Mouse (Mus musculus): ENCODE measurements around the gene Vmn1r132. TPM values are rescaled to one million over a fixed set of nuclear protein-coding genes. Genes with fewer than 3 reads are reported as not detected.
"Not testable (repeated sequence)": the region's sequence is repeated elsewhere in the genome, so short reads cannot be mapped to it uniquely, and the experiment has no call there.

Vmn1r132 gene
- polyA plus RNA-seq (2017; shearing (Covaris generic)) = not detected

DNA sequence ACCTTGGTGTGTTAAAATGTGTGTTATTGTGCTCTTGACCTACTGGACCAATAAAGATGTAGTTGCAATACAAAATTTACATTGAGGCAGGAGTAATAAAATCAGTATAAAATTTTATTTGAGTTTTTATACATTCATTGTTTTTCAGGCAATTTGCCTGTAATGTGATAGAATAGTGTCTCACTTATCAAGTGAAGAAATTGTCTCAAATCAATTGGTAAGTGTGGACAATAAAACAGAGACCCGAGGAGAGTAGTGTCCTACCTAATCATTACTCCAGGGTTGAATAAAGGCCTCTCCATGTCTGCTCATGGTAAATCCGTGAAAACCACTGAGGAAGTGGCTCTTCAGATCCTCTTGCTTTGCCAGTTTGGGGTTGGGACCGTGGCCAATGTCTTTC lies at the start of gene Vmn1r132:
Gene Vmn1r132 (plus strand): TSS at position 301 of the 400 bp plus-strand sequence.
- not testable (repeated sequence) for ATAC-seq

Other genes starting within 250 kb of the Vmn1r132 start
- not detected for gene Gm6882, start 181.3 kb upstream of the Vmn1r132 start, polyA plus RNA-seq (2017; shearing (Covaris generic))
- not detected for gene Vmn1r130, start 102.3 kb upstream of the Vmn1r132 start, polyA plus RNA-seq (2017; shearing (Covaris generic))
- not detected for gene Vmn1r131, start 68.0 kb upstream of the Vmn1r132 start, polyA plus RNA-seq (2017; shearing (Covaris generic))
- gene Gm4175, start 147.4 kb downstream of the Vmn1r132 start, polyA plus RNA-seq (2017; shearing (Covaris generic)) = not detected
- gene Gm4177, start 182.6 kb downstream of the Vmn1r132 start, polyA plus RNA-seq (2017; shearing (Covaris generic)) = not detected
- not detected for gene Vmn1r135, start 218.3 kb downstream of the Vmn1r132 start, polyA plus RNA-seq (2017; shearing (Covaris generic))
- gene Gm5725, start 230.2 kb downstream of the Vmn1r132 start, polyA plus RNA-seq (2017; shearing (Covaris generic)) = not detected

Measured in CD4-positive, CD25-positive, alpha-beta regulatory T cell, adult 4 months (primary cell).